Mouse (Mus musculus) stomach, embryonic 14.5 days (tissue): ENCODE data around the gene Wdr44. TPM values are rescaled to one million over a fixed set of nuclear protein-coding genes. Genes with fewer than 3 reads are reported as not detected.

Source experiments
- ATAC-seq: fragments of 200-750 bp; cut with Nextera tagmentation; 2 replicates; pipeline ENCODE4 v1.8.0; 2017; ENCODE audit warnings: low read depth, moderate TSS enrichment; ENCODE audit not compliant: insufficient number of reproducible peaks, insufficient read depth, low FRiP score
- H3K27ac ChIP-seq: fragments of 300-500 bp; sonication (generic); 2 replicates; pipeline ENCODE4 v1.5.1; 2014; ENCODE audit warnings: mild to moderate bottlenecking, low read length, moderate library complexity, mixed read lengths
- H3K27me3 ChIP-seq: fragments of 300-500 bp; sonication (generic); 2 replicates; pipeline ENCODE4 v1.6.1; 2014; ENCODE audit warnings: low read length, control low read depth, mixed read lengths; ENCODE audit not compliant: control insufficient read depth, insufficient read depth
- H3K36me3 ChIP-seq: fragments of 300-500 bp; sonication (generic); 2 replicates; pipeline ENCODE4 v1.6.1; 2014; ENCODE audit warnings: mild to moderate bottlenecking, control low read depth, low read length, moderate library complexity, mixed read lengths; ENCODE audit not compliant: control insufficient read depth, insufficient read depth
- H3K4me1 ChIP-seq: fragments of 300-500 bp; sonication (generic); 2 replicates; pipeline ENCODE4 v1.6.1; 2014; ENCODE audit warnings: low read length, control low read depth, mixed read lengths; ENCODE audit not compliant: control insufficient read depth, insufficient read depth
- H3K4me2 ChIP-seq: fragments of 300-500 bp; sonication (generic); replicated peaks from 2 replicates; pipeline ENCODE4 v1.6.1; 2014; ENCODE audit warnings: low read depth, low read length, control low read depth
- H3K4me3 ChIP-seq: fragments of 300-500 bp; sonication (generic); 2 replicates; pipeline ENCODE4 v1.5.1; 2014; ENCODE audit warnings: low read depth, low read length, control low read depth
- H3K9ac ChIP-seq: fragments of 300-500 bp; sonication (generic); replicated peaks from 2 replicates; pipeline ENCODE4 v1.6.1; 2014; ENCODE audit warnings: low read depth, mild to moderate bottlenecking, control low read depth, low read length, moderate library complexity, mixed read lengths
- H3K9me3 ChIP-seq: fragments of 300-500 bp; sonication (generic); 2 replicates; pipeline ENCODE4 v1.6.1; 2016; ENCODE audit warnings: low read depth, low read length, control low read depth; ENCODE audit not compliant: control insufficient read depth
- WGBS: fragments of 180-500 bp; shearing (Covaris S2); extraction: QIAGEN DNeasy Blood & Tissue Kit; methylation state at CpG from one replicate; pipeline ENCODE4 v1.1.7; 2014; 5-methylcytosine and 5-hydroxymethylcytosine counted together
- polyA plus RNA-seq: library from polyadenylated mRNA; unstranded; fragments of >200 nt; fragmentation: Nextera tagmentation; extraction: Ambion mirVana; gene quantifications from 2 replicates; pipeline ENCODE4 v1.2.1, GENCODE M21; 2014

Gene Wdr44
- polyA plus RNA-seq, 1 experiment from 2014 or later, result 9.7 TPM

DNA sequence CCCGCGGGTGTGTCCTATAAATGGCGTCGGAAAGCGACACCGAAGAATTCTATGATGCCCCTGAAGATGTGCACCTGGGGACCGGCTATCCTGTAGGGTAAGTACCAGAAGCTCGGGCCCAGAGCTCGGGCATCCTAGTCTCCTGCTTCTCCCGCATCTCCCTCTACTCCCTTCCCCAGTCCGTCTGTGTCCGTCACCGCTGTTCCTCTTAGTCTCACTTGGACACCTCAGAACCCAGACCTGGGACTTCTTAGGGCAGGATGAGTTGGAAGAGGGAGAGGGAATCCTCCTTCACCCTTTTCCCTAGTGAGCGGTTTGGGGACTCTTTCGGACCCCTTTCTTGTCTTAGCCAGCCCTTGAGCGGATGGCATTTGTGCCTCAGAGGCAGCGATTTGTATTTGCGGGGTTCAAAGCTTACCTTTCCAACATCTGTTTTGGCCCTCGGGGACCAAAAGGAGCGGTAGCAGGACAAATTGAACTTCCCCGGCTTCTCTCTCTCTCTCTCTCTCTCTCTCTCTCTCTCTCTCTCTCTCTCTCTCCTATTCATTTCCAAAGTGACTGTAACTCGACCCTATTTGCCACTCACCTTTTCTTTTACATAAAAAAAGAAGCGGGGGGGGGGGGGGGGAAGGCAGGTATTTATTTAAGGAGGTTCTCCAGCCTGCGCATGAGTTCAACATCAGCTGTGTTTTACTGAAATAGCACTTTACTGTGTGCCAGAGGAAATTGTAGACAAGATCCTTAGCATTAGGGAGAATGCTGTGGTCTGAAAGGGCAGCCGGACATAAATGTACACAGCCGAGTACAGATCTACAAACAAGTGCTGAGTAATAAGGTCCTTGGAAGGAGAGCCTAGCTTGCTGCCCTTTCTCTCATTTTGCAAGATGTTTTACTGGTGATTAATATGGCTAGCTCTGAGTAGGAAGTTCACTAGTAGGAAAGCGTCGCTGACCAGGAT lies 871 bp downstream of the Wdr44 start:
- no peaks in the 10 kb centered on the region for H3K9me3 ChIP-seq
- no peak for ATAC-seq
- H3K27ac ChIP-seq, result peak overlapping the region; percentile 69; the same call in 1 of the 2 replicates
- no peaks in the 10 kb centered on the region for H3K27me3 ChIP-seq
- H3K4me3 ChIP-seq, result peak overlapping the region; percentile 50
- H3K36me3 ChIP-seq, result no peaks in the 10 kb centered on the region
- peak overlapping the region; percentile 43 for H3K4me2 ChIP-seq
- whole genome bisulfite sequencing, result 15% methylated on average over 27 of the region's 28 CpGs
- peak overlapping the region; percentile 46; the same call in 1 of the 2 replicates for H3K9ac ChIP-seq
- no peaks in the 10 kb centered on the region for H3K4me1 ChIP-seq

DNA sequence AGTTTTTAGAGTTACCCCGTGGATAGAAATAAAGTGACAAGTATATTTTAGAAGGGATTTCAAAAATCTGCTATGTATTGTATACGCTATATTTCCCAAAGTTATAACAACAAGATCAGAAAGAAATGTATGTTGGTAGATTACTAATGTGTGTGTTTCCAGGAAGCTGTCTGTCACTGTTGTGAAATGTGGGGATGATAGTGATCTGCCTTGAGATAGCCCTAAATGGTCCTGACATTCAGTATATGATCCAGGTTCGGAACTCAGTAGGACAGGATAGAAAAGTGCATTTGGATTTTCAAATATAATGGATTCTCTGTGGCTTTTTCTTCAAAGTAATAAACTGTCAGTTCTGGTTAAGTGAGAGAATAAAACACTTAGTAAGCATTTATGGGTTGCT lies 1.7 kb downstream of the Wdr44 start:
- no peaks in the 10 kb centered on the region for H3K36me3 ChIP-seq
- no peaks in the 10 kb centered on the region for H3K4me1 ChIP-seq
- no peaks in the 10 kb centered on the region for H3K9me3 ChIP-seq
- no peaks in the 10 kb centered on the region for H3K27me3 ChIP-seq
- H3K27ac ChIP-seq, result no peak overlapping the region
- 67% methylated on average over 3 of the region's 3 CpGs for WGBS
- H3K4me2 ChIP-seq, result peak overlapping the region; percentile 43; the same call in 1 of the 2 replicates
- H3K4me3 ChIP-seq, result peak overlapping the region; percentile 50; the same call in 1 of the 2 replicates
- no peak for ATAC-seq
- no peak overlapping the region for H3K9ac ChIP-seq

DNA sequence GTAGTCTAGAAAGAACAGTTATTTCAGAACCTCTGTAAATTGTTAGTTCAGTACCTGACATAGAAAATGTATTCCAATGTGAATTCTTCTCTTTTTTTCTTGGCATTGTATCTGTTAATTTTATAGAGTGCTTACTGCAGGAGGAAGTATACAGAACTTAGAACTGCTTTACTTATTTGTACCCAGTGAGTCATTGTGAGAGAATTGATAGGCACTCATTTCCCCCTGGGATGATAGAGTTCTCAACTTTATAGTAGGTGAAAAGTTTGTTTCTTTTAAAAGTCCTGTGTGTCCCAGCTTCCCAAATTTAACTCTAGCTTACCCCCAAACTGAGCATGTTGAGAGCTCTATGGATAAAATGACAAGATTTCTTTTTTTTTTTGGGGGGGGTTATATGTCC lies 2.3 kb downstream of the Wdr44 start:
- no peak overlapping the region for H3K4me2 ChIP-seq
- no peak overlapping the region for H3K4me3 ChIP-seq
- no peak for ATAC-seq
- no peaks in the 10 kb centered on the region for H3K27me3 ChIP-seq
- no peak overlapping the region for H3K9ac ChIP-seq
- H3K27ac ChIP-seq, result no peak overlapping the region
- no peaks in the 10 kb centered on the region for H3K4me1 ChIP-seq
- no peaks in the 10 kb centered on the region for H3K9me3 ChIP-seq
- no peaks in the 10 kb centered on the region for H3K36me3 ChIP-seq

DNA sequence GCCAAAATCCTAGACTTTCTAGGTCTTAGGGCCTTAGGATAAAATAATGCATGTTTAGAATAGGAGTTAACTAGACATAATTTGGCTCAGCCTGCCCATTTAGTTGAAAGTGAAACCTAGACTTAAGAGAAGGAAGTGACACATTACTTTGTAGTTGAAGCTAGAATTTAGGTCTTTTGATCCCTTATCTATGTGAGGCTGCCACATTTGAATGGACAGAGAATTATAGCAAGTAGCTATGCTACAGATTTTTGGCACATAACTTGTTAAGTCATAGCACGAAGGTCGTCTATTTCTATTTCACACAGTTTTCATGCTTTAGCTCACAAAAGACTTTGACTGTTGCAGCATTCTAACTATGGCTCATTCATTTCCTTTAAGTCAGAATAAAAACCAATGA lies 4.5 kb downstream of the Wdr44 start:
- Histone ChIP-seq H3K9ac (no peak overlapping the region), H3K4me1 (no peaks in the 10 kb centered on the region), H3K4me3 (no peak overlapping the region), H3K27ac (no peak overlapping the region), H3K27me3 (no peaks in the 10 kb centered on the region), H3K4me2 (no peak overlapping the region), H3K36me3 (no peaks in the 10 kb centered on the region), H3K9me3 (no peaks in the 10 kb centered on the region)
- ATAC-seq, result no peak
- WGBS, result 86% methylated on average over 2 of the region's 2 CpGs

DNA sequence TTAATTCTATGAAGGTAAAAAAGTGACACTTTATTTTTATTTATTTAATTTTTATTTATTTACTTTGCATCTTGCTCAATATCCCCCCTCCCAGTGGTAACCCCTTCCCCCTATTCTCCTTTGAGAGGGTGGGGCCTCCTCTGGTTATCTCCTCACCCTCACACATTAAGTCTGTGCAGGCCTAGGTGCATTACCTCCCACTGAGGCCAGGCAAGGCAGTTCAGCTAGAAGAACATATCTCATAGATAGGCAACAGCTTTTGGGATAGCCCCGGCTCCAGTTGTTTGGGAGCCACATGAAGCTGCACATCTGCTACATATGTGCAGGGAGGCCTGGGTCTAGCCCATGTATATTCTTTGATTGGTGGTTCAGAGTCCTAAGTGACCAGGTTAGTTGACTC lies 6.2 kb downstream of the Wdr44 start:
- Histone ChIP-seq H3K9me3 (no peaks in the 10 kb centered on the region), H3K9ac (no peak overlapping the region), H3K4me1 (no peaks in the 10 kb centered on the region), H3K36me3 (no peaks in the 10 kb centered on the region), H3K4me2 (no peak overlapping the region), H3K4me3 (no peak overlapping the region), H3K27me3 (no peaks in the 10 kb centered on the region), H3K27ac (no peak overlapping the region)
- WGBS, result 78% methylated on average over 1 of the region's 1 CpGs
- no peak for ATAC-seq

DNA sequence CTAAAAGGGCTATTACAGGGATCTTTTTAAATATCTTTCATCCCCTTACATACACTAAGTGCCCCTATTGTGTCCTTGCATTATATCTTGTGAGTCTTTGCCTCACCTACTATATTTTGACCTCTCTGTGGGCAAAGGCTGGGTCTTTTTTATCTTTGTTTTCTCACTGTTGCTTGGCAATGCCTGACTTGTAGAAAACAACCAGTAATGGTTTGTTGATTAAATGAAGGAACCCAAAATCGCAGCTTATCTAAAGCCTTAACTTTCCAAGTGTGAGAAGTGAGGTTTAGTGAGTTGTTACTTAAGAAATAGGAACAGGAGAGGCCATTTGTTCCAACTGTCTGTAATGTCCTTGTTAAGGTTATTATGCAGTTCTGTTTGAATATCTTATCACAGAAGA lies 24.4 kb downstream of the Wdr44 start:
- no peak for ATAC-seq
- Histone ChIP-seq H3K27ac (no peak overlapping the region), H3K4me2 (no peak overlapping the region), H3K9ac (no peak overlapping the region), H3K4me1 (no peaks in the 10 kb centered on the region), H3K27me3 (no peaks in the 10 kb centered on the region), H3K36me3 (no peaks in the 10 kb centered on the region), H3K4me3 (no peak overlapping the region), H3K9me3 (no peaks in the 10 kb centered on the region)
- 76% methylated on average over 1 of the region's 1 CpGs for WGBS

DNA sequence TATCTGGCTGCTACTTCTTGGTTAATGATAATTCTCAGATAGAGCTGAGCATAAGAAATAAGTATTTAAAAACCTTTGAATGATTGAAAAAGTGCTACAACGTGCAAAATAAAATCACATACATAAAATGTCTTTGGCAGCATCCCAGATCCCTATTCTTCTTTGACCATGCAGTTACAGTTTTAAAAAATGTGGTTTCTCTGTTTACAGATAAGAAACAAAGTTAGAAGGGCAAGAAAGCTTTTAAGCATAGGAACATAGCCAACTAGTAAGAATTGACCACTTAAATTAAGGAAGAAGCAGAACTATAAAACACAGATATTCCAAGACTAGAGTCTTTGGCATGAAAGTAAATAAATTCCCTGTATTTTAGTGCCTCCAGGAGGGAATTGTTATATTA lies 34.6 kb downstream of the Wdr44 start:
- Histone ChIP-seq H3K27me3 (no peaks in the 10 kb centered on the region), H3K9me3 (no peaks in the 10 kb centered on the region), H3K4me1 (no peaks in the 10 kb centered on the region), H3K9ac (no peak overlapping the region), H3K27ac (no peak overlapping the region), H3K36me3 (no peaks in the 10 kb centered on the region), H3K4me2 (no peak overlapping the region), H3K4me3 (no peak overlapping the region)
- ATAC-seq, result no peak
- WGBS, result 52% methylated on average over 1 of the region's 1 CpGs

DNA sequence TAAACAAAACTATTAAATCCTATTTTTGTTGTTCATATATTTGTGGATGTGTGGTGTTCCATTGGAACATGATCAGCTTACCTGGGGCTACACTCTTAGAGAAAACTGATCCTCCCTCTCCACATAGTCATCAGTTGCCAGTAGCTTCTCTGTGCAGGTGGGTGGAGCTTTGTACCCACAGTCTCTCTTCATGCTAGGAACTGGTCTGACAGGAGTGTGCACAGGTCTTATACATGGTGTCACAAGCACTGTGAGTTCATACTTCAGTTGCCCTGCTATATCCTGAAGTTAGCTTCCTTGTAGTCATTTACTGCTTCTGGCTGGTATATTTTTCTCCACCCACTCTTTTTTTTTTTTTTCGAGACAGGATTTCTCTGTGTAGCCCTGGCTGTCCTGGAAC lies 61.8 kb downstream of the Wdr44 start:
- Histone ChIP-seq H3K27ac (no peak overlapping the region), H3K36me3 (no peaks in the 10 kb centered on the region), H3K4me3 (no peak overlapping the region), H3K4me1 (no peaks in the 10 kb centered on the region), H3K27me3 (no peaks in the 10 kb centered on the region), H3K9me3 (no peaks in the 10 kb centered on the region), H3K4me2 (no peak overlapping the region), H3K9ac (no peak overlapping the region)
- 75% methylated on average over 1 of the region's 1 CpGs for WGBS
- no peak for ATAC-seq
